Mouse (Mus musculus) thymus, postnatal 0 days (tissue): ENCODE measurements around the gene Pcsk4. TPM values are rescaled to one million over a fixed set of nuclear protein-coding genes. Genes with fewer than 3 reads are reported as not detected.

ENCODE experiments used
- DNase-seq: peaks from one replicate; pipeline ENCODE4 v3.0.0-alpha.2; 2015; ENCODE audit warnings: low spot score
- microRNA-seq: library from miRNA; unstranded; fragments of <30 nt; microRNA quantifications from one replicate; pipeline ENCODE4, GENCODE M21; 2016; ENCODE audit warnings: borderline number of aligned reads
- polyA plus RNA-seq: library from polyadenylated mRNA; unstranded; fragments of >200 nt; fragmentation: Nextera tagmentation; extraction: Ambion mirVana; gene quantifications from 2 replicates; pipeline ENCODE4 v1.2.1, GENCODE M21; 2015

Gene Pcsk4
- polyA plus RNA-seq, 1 experiment from 2014 or later, result 4.6 TPM

GRCm38 (mm10) chr10:80271870-80272585 lies 57.3 kb downstream of the Pcsk4 start:
- no peak for DNase-seq

Small RNA genes lying within 50 kb of the gene (microRNA-seq; reads per million reads assigned to microRNA genes)
- not detected for gene Mir6911

Other genes with a start within 250 kb of the Pcsk4 start
- gene Sbno2, start 223.9 kb downstream of the Pcsk4 start, polyA plus RNA-seq, result 18.3 and 19.7 TPM in 2 replicates
- 18.2 and 23.2 TPM in 2 replicates for gene Stk11, start 213.7 kb downstream of the Pcsk4 start, polyA plus RNA-seq
- 588 TPM in 2 replicates for gene Atp5d, start 190.9 kb downstream of the Pcsk4 start, polyA plus RNA-seq
- 3.5 and 4.3 TPM in 2 replicates for gene Cbarp, start 188.7 kb downstream of the Pcsk4 start, polyA plus RNA-seq
- 13.1 and 18.8 TPM in 2 replicates for gene Midn, start 181.2 kb downstream of the Pcsk4 start, polyA plus RNA-seq
- gene Cirbp, start 163.5 kb downstream of the Pcsk4 start, polyA plus RNA-seq, result 226 and 376 TPM in 2 replicates
- gene 1600002K03Rik, start 156.6 kb downstream of the Pcsk4 start, polyA plus RNA-seq, result 15.3 and 15.4 TPM in 2 replicates
- 1.2 and 1.6 TPM in 2 replicates for gene Efna2, start 150.0 kb downstream of the Pcsk4 start, polyA plus RNA-seq
- 70.8 and 72.4 TPM in 2 replicates for gene Mum1, start 103.1 kb downstream of the Pcsk4 start, polyA plus RNA-seq
- 319 and 339 TPM in 2 replicates for gene Ndufs7, start 80.4 kb downstream of the Pcsk4 start, polyA plus RNA-seq
- gene Gamt, start 68.5 kb downstream of the Pcsk4 start, polyA plus RNA-seq, result 5.5 and 5.9 TPM in 2 replicates
- 48.9 and 56.1 TPM in 2 replicates for gene Dazap1, start 68.0 kb downstream of the Pcsk4 start, polyA plus RNA-seq
- gene Rps15, start 37.0 kb downstream of the Pcsk4 start, polyA plus RNA-seq, result 1,158 and 1,206 TPM in 2 replicates
- gene Apc2, start 33.5 kb downstream of the Pcsk4 start, polyA plus RNA-seq, result 0.10 and 0.24 TPM in 2 replicates
- 72.7 and 81.1 TPM in 2 replicates for gene 2310011J03Rik, start 9.0 kb downstream of the Pcsk4 start, polyA plus RNA-seq
- gene Reep6, start 455 bp upstream of the Pcsk4 start, polyA plus RNA-seq, result 0.26 and 0.30 TPM in 2 replicates
- 1.0 and 1.1 TPM in 2 replicates for gene Adamtsl5, start 18.9 kb upstream of the Pcsk4 start, polyA plus RNA-seq
- gene Plk5, start 27.0 kb upstream of the Pcsk4 start, polyA plus RNA-seq, result 0.17 and 0.21 TPM in 2 replicates
- gene Mex3d, start 58.2 kb upstream of the Pcsk4 start, polyA plus RNA-seq, result 3.2 and 4.7 TPM in 2 replicates
- 151 and 166 TPM in 2 replicates for gene Mbd3, start 70.1 kb upstream of the Pcsk4 start, polyA plus RNA-seq
- gene Uqcr11, start 77.3 kb upstream of the Pcsk4 start, polyA plus RNA-seq, result 635 and 689 TPM in 2 replicates
- 89.7 and 96.8 TPM in 2 replicates for gene Tcf3, start 104.1 kb upstream of the Pcsk4 start, polyA plus RNA-seq
- gene Onecut3, start 165.3 kb upstream of the Pcsk4 start, polyA plus RNA-seq, result not detected in 2 replicates
- gene Atp8b3, start 209.6 kb upstream of the Pcsk4 start, polyA plus RNA-seq, result not detected in 2 replicates
- gene Rexo1, start 232.1 kb upstream of the Pcsk4 start, polyA plus RNA-seq, result 24.1 and 25.5 TPM in 2 replicates
- 7.7 and 9.5 TPM in 2 replicates for gene Klf16, start 247.8 kb upstream of the Pcsk4 start, polyA plus RNA-seq